Mouse (Mus musculus): ENCODE results near the gene Srpk3. TPM values are rescaled to one million over a fixed set of nuclear protein-coding genes. Genes with fewer than 3 reads are reported as not detected.

The Srpk3 gene
- polyA plus RNA-seq, 1 experiment from 2014 or later, result 25.7 TPM

DNA sequence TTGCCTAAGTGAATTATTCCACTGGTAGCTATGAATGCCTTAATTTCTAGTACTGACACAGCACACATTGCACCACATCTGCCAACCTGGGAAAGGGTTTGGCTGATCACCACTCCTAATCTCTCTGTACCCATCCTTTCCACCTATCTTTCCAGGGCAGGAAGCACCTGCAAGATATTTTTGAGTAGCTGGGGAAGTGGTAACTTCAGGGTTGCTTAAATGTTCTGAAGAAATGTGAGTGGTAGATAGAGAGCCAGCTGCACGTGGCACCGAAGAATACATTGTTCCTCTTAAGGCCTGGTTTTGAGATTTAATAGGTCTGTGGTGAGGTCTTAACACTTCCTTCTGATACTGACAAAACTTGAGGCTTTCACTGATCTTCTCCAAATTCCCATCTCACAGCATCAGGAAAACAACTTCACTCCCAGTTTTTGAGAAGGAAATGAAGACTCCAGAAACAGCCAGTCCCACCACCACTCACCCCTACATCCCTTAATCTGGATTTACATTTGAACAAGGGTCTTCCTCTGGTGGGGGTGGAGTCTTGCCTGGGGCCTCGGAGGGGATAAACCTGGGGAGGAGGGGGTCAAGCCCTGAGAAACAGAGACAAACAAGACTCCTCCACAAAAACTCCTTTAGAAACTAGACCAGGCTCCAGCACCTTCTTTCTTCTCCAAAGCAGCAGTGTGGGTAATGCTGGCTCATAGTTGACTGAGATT, 42.5 kb downstream of the Srpk3 start:
- 69% methylated on average over 3 of the region's 3 CpGs for WGBS
- ATAC-seq (ENCODE audit: low FRiP score, low read depth), result no peak
- peaks cover 2% of the 10 kb centered on the region; the same call in 1 of the 2 replicates for H3K27me3 ChIP-seq

GRCm38 (mm10) chrX:73823747-73824146, 49.5 kb downstream of the Srpk3 start:
- ATAC-seq (ENCODE audit: low FRiP score, low read depth), result 0 out of 2 replicates have a peak, but pooled peaks have one; percentile 37

More for the DNA sequence above, 42.5 kb downstream of the Srpk3 start:
- H3K27ac ChIP-seq, result no peak overlapping the region
- no peak overlapping the region for H3K4me2 ChIP-seq (replicated peaks)
- H3K9me3 ChIP-seq, result no peaks in the 10 kb centered on the region
- H3K9ac ChIP-seq, result no peak overlapping the region
- H3K36me3 ChIP-seq, result no peaks in the 10 kb centered on the region
- no peak overlapping the region for H3K4me3 ChIP-seq
- no peaks in the 10 kb centered on the region for H3K4me1 ChIP-seq

DNA sequence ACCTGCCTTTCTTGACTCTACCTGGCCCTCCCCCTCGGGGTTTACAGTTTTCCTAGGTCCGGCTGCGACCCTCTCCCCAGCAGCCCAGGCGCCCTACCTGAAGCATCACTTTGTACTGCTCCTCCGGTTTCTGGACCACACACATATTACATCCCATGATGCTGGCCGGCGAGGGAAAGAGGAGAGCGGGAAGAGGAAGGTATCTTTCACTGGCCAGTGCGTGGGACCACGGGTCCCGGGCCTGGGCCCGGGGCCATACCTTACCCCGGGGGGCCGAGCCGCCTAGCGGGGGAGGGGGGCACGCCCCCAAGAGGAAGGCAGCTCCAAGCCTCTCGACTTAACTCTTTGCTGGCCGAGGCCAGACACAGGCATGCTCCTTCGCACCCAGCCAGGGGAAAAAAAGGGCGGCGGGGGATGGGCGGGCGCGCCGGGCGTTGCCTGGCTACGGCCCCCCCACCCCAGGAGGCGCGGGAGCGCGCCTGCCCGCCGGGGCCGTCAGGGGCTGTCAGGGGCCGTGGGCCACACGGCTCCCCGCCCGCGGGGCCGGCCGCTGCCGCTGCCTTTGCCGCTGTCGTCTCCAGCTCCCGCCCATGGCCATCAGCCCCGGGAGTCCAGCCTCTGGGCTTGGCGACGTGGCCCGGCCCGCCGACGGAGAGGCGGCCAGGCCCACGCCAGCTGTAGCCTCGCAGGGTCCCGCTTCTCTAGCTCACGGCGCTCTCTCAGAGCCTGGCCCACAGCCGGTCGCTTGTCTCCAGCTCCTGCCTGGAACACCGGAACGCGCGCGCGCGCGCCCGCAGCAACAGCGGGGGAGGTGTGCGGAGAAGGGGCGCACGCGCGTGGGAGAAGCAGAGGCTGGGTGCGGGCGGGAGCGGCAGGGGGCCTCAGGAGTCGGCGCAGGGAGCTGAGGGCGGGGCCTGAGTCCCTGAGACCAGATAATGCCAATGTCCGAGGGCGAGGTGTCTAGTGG, 50.3 kb downstream of the Srpk3 start, which contains the start of gene Pdzd4:
Gene Pdzd4 (minus strand): TSS at position 785 of the 967 bp plus-strand sequence.
- 0 out of 2 replicates have a peak, but pooled peaks cover 4% of the 10 kb centered on the region for H3K4me1 ChIP-seq
- WGBS, result 15% methylated on average over 67 of the region's 84 CpGs
- H3K4me2 ChIP-seq (replicated peaks), result peak within 1 kb of the TSS; percentile 74
- peak; percentile 90 for ATAC-seq (ENCODE audit: low FRiP score, low read depth)
- no peaks in the 10 kb centered on the region for H3K36me3 ChIP-seq
- H3K9me3 ChIP-seq, result no peaks in the 10 kb centered on the region
- peak within 1 kb of the TSS; percentile 83 for H3K9ac ChIP-seq
- peak within 1 kb of the TSS; percentile 67; the same call in 1 of the 2 replicates for H3K27ac ChIP-seq
- peaks cover 33% of the 10 kb centered on the region for H3K27me3 ChIP-seq
- peak within 1 kb of the TSS; percentile 63 for H3K4me3 ChIP-seq

More at GRCm38 (mm10) chrX:73823747-73824146, 49.5 kb downstream of the Srpk3 start:
- H3K4me1 ChIP-seq, result 0 out of 2 replicates have a peak, but pooled peaks cover 4% of the 10 kb centered on the region
- H3K4me3 ChIP-seq, result peak overlapping the region; percentile 63
- 18% methylated on average over 17 of the region's 17 CpGs for WGBS
- H3K9ac ChIP-seq, result peak overlapping the region; percentile 83
- H3K27ac ChIP-seq, result no peak overlapping the region
- H3K4me2 ChIP-seq (replicated peaks), result peak overlapping the region; percentile 74
- no peaks in the 10 kb centered on the region for H3K9me3 ChIP-seq
- peaks cover 33% of the 10 kb centered on the region for H3K27me3 ChIP-seq
- H3K36me3 ChIP-seq, result no peaks in the 10 kb centered on the region

Other genes with a start within 250 kb of the Srpk3 start
- 22.6 and 23.2 TPM in 2 replicates for gene Dusp9, start 135.0 kb upstream of the Srpk3 start, polyA plus RNA-seq (2015; fragmentation: Nextera tagmentation; extraction: Ambion mirVana)
- gene Pnck, start 114.3 kb upstream of the Srpk3 start, polyA plus RNA-seq (2015; fragmentation: Nextera tagmentation; extraction: Ambion mirVana), result 21.7 TPM in 2 replicates
- 8.3 and 8.8 TPM in 2 replicates for gene Slc6a8, start 101.3 kb upstream of the Srpk3 start, polyA plus RNA-seq (2015; fragmentation: Nextera tagmentation; extraction: Ambion mirVana)
- gene Bcap31, start 58.2 kb upstream of the Srpk3 start, polyA plus RNA-seq (2015; fragmentation: Nextera tagmentation; extraction: Ambion mirVana), result 211 and 215 TPM in 2 replicates
- gene Abcd1, start 57.8 kb upstream of the Srpk3 start, polyA plus RNA-seq (2015; fragmentation: Nextera tagmentation; extraction: Ambion mirVana), result 16.1 and 17.1 TPM in 2 replicates
- 0.37 and 0.48 TPM in 2 replicates for gene Plxnb3, start 17.3 kb upstream of the Srpk3 start, polyA plus RNA-seq (2015; fragmentation: Nextera tagmentation; extraction: Ambion mirVana)
- gene Idh3g, start 12.5 kb downstream of the Srpk3 start, polyA plus RNA-seq (2015; fragmentation: Nextera tagmentation; extraction: Ambion mirVana), result 200 and 206 TPM in 2 replicates
- 182 TPM in 2 replicates for gene Ssr4, start 12.6 kb downstream of the Srpk3 start, polyA plus RNA-seq (2015; fragmentation: Nextera tagmentation; extraction: Ambion mirVana)
- gene Pdzd4, start 50.6 kb downstream of the Srpk3 start, polyA plus RNA-seq (2015; fragmentation: Nextera tagmentation; extraction: Ambion mirVana), result 1.2 and 1.6 TPM in 2 replicates
- gene Avpr2, start 117.7 kb downstream of the Srpk3 start, polyA plus RNA-seq (2015; fragmentation: Nextera tagmentation; extraction: Ambion mirVana), result 0.05 and 0.13 TPM in 2 replicates
- 2.0 and 2.6 TPM in 2 replicates for gene L1cam, start 121.7 kb downstream of the Srpk3 start, polyA plus RNA-seq (2015; fragmentation: Nextera tagmentation; extraction: Ambion mirVana)
- 3.0 and 3.9 TPM in 2 replicates for gene Arhgap4, start 147.5 kb downstream of the Srpk3 start, polyA plus RNA-seq (2015; fragmentation: Nextera tagmentation; extraction: Ambion mirVana)
- gene Naa10, start 147.5 kb downstream of the Srpk3 start, polyA plus RNA-seq (2015; fragmentation: Nextera tagmentation; extraction: Ambion mirVana), result 138 and 139 TPM in 2 replicates
- 29.7 and 32.3 TPM in 2 replicates for gene Renbp, start 156.4 kb downstream of the Srpk3 start, polyA plus RNA-seq (2015; fragmentation: Nextera tagmentation; extraction: Ambion mirVana)
- 62.0 and 64.6 TPM in 2 replicates for gene Hcfc1, start 192.0 kb downstream of the Srpk3 start, polyA plus RNA-seq (2015; fragmentation: Nextera tagmentation; extraction: Ambion mirVana)
- 54.3 and 60.5 TPM in 2 replicates for gene Irak1, start 249.5 kb downstream of the Srpk3 start, polyA plus RNA-seq (2015; fragmentation: Nextera tagmentation; extraction: Ambion mirVana)